Mouse (Mus musculus): ENCODE results near the gene Prkcz. TPM values are rescaled to one million over a fixed set of nuclear protein-coding genes. Genes with fewer than 3 reads are reported as not detected.

Gene Prkcz
- polyA plus RNA-seq, 1 experiment: 73.8 TPM

GRCm38 (mm10) chr4:155274851-155275250, 86.3 kb downstream of the Prkcz start:
- Histone ChIP-seq H3K36me3 (ENCODE audit: control insufficient read depth, insufficient read depth, low read length) (peaks cover 6% of the 10 kb centered on the region), H3K27me3 (ENCODE audit: control insufficient read depth, insufficient read depth, low read length) (no peaks in the 10 kb centered on the region), H3K4me3 (ENCODE audit: low read depth, low read length) (no peak overlapping the region), H3K27ac (ENCODE audit: insufficient read depth, low read depth, low read length) (no peak overlapping the region), H3K4me1 (ENCODE audit: control insufficient read depth, insufficient read depth, insufficient read length, low read length) (peaks cover under 1% of the 10 kb centered on the region; the same call in 1 of the 2 replicates)
- WGBS: 43% methylated on average over 3 of the region's 3 CpGs
- TF ChIP-seq POLR2A (IDR thresholded peaks at IDR 0.05; ENCODE audit: low read depth, low read length) (no peak), CTCF (IDR thresholded peaks at IDR 0.05; ENCODE audit: extremely low read depth, insufficient read length, insufficient replicate concordance, low read depth, low read length) (no peak)

GRCm38 (mm10) chr4:155274451-155274850, 86.7 kb downstream of the Prkcz start:
- Histone ChIP-seq H3K27ac (ENCODE audit: insufficient read depth, low read depth, low read length) (no peak overlapping the region), H3K4me1 (ENCODE audit: control insufficient read depth, insufficient read depth, insufficient read length, low read length) (no peaks in the 10 kb centered on the region), H3K36me3 (ENCODE audit: control insufficient read depth, insufficient read depth, low read length) (peaks cover 7% of the 10 kb centered on the region), H3K27me3 (ENCODE audit: control insufficient read depth, insufficient read depth, low read length) (no peaks in the 10 kb centered on the region), H3K4me3 (ENCODE audit: low read depth, low read length) (no peak overlapping the region)
- no peak for TF ChIP-seq CTCF (IDR thresholded peaks at IDR 0.05; ENCODE audit: extremely low read depth, insufficient read length, insufficient replicate concordance, low read depth, low read length)
- no peak for TF ChIP-seq POLR2A (IDR thresholded peaks at IDR 0.05; ENCODE audit: low read depth, low read length)
- 77% methylated on average over 5 of the region's 5 CpGs for WGBS

- TF ChIP-seq CTCF (IDR thresholded peaks at IDR 0.05; ENCODE audit: extremely low read depth, insufficient read length, insufficient replicate concordance, low read depth, low read length) (peak; percentile 68; the same call in 1 of the 2 replicates), POLR2A (IDR thresholded peaks at IDR 0.05; ENCODE audit: low read depth, low read length) (no peak)
- H3K4me3 ChIP-seq (ENCODE audit: low read depth, low read length): no peak overlapping the region
- no peak overlapping the region for H3K27ac ChIP-seq (ENCODE audit: insufficient read depth, low read depth, low read length)
- no peaks in the 10 kb centered on the region for H3K27me3 ChIP-seq (ENCODE audit: control insufficient read depth, insufficient read depth, low read length)
- 29% methylated on average over 5 of the region's 5 CpGs for WGBS
- peaks cover 10% of the 10 kb centered on the region for H3K36me3 ChIP-seq (ENCODE audit: control insufficient read depth, insufficient read depth, low read length)
- H3K4me1 ChIP-seq (ENCODE audit: control insufficient read depth, insufficient read depth, insufficient read length, low read length): 0 out of 2 replicates have a peak, but pooled peaks cover 2% of the 10 kb centered on the region
Measured at GRCm38 (mm10) chr4:155268382-155268781, 92.8 kb downstream of the Prkcz start.

- Histone ChIP-seq H3K4me1 (ENCODE audit: control insufficient read depth, insufficient read depth, insufficient read length, low read length) (0 out of 2 replicates have a peak, but pooled peaks cover 2% of the 10 kb centered on the region), H3K36me3 (ENCODE audit: control insufficient read depth, insufficient read depth, low read length) (peaks cover 9% of the 10 kb centered on the region), H3K27ac (ENCODE audit: insufficient read depth, low read depth, low read length) (no peak overlapping the region), H3K4me3 (ENCODE audit: low read depth, low read length) (no peak overlapping the region), H3K27me3 (ENCODE audit: control insufficient read depth, insufficient read depth, low read length) (no peaks in the 10 kb centered on the region)
- WGBS: 72% methylated on average over 12 of the region's 12 CpGs
- TF ChIP-seq POLR2A (IDR thresholded peaks at IDR 0.05; ENCODE audit: low read depth, low read length): no peak
- no peak for TF ChIP-seq CTCF (IDR thresholded peaks at IDR 0.05; ENCODE audit: extremely low read depth, insufficient read length, insufficient replicate concordance, low read depth, low read length)
Measured at GRCm38 (mm10) chr4:155267639-155268175, 93.5 kb downstream of the Prkcz start.

GRCm38 (mm10) chr4:155267047-155267543, 94.1 kb downstream of the Prkcz start:
- H3K27ac ChIP-seq (ENCODE audit: insufficient read depth, low read depth, low read length): no peak overlapping the region
- WGBS: 60% methylated on average over 7 of the region's 7 CpGs
- no peak overlapping the region for H3K4me3 ChIP-seq (ENCODE audit: low read depth, low read length)
- TF ChIP-seq POLR2A (IDR thresholded peaks at IDR 0.05; ENCODE audit: low read depth, low read length) (no peak), CTCF (IDR thresholded peaks at IDR 0.05; ENCODE audit: extremely low read depth, insufficient read length, insufficient replicate concordance, low read depth, low read length) (no peak)
- peaks cover 9% of the 10 kb centered on the region for H3K36me3 ChIP-seq (ENCODE audit: control insufficient read depth, insufficient read depth, low read length)
- no peaks in the 10 kb centered on the region for H3K27me3 ChIP-seq (ENCODE audit: control insufficient read depth, insufficient read depth, low read length)
- H3K4me1 ChIP-seq (ENCODE audit: control insufficient read depth, insufficient read depth, insufficient read length, low read length): 0 out of 2 replicates have a peak, but pooled peaks cover 2% of the 10 kb centered on the region

GRCm38 (mm10) chr4:155264521-155265321, 96.4 kb downstream of the Prkcz start:
- H3K4me3 ChIP-seq (ENCODE audit: low read depth, low read length): no peak overlapping the region
- WGBS: 84% methylated on average over 3 of the region's 3 CpGs
- H3K4me1 ChIP-seq (ENCODE audit: control insufficient read depth, insufficient read depth, insufficient read length, low read length): 0 out of 2 replicates have a peak, but pooled peaks cover 2% of the 10 kb centered on the region
- no peaks in the 10 kb centered on the region for H3K27me3 ChIP-seq (ENCODE audit: control insufficient read depth, insufficient read depth, low read length)
- TF ChIP-seq CTCF (IDR thresholded peaks at IDR 0.05; ENCODE audit: extremely low read depth, insufficient read length, insufficient replicate concordance, low read depth, low read length) (no peak), POLR2A (IDR thresholded peaks at IDR 0.05; ENCODE audit: low read depth, low read length) (no peak)
- H3K36me3 ChIP-seq (ENCODE audit: control insufficient read depth, insufficient read depth, low read length): peaks cover 16% of the 10 kb centered on the region
- H3K27ac ChIP-seq (ENCODE audit: insufficient read depth, low read depth, low read length): no peak overlapping the region

GRCm38 (mm10) chr4:155252253-155252652, 108.9 kb downstream of the Prkcz start:
- Histone ChIP-seq H3K36me3 (ENCODE audit: control insufficient read depth, insufficient read depth, low read length) (peaks cover 1% of the 10 kb centered on the region; the same call in 1 of the 2 replicates), H3K4me1 (ENCODE audit: control insufficient read depth, insufficient read depth, insufficient read length, low read length) (peaks cover 5% of the 10 kb centered on the region; the same call in 1 of the 2 replicates), H3K4me3 (ENCODE audit: low read depth, low read length) (no peak overlapping the region), H3K27ac (ENCODE audit: insufficient read depth, low read depth, low read length) (no peak overlapping the region), H3K27me3 (ENCODE audit: control insufficient read depth, insufficient read depth, low read length) (no peaks in the 10 kb centered on the region)
- WGBS: 86% methylated on average over 6 of the region's 6 CpGs
- TF ChIP-seq POLR2A (IDR thresholded peaks at IDR 0.05; ENCODE audit: low read depth, low read length): no peak
- no peak for TF ChIP-seq CTCF (IDR thresholded peaks at IDR 0.05; ENCODE audit: extremely low read depth, insufficient read length, insufficient replicate concordance, low read depth, low read length)
